Mouse (Mus musculus): ENCODE results near the gene Tex19.1. TPM values are rescaled to one million over a fixed set of nuclear protein-coding genes. Genes with fewer than 3 reads are reported as not detected.
A peak's percentile ranks its signal among the peaks of the same experiment; 100 is the strongest.

Gene Tex19.1
- total and polyA plus RNA-seq, 2 experiments from 2014 or later, result not detected

DNA sequence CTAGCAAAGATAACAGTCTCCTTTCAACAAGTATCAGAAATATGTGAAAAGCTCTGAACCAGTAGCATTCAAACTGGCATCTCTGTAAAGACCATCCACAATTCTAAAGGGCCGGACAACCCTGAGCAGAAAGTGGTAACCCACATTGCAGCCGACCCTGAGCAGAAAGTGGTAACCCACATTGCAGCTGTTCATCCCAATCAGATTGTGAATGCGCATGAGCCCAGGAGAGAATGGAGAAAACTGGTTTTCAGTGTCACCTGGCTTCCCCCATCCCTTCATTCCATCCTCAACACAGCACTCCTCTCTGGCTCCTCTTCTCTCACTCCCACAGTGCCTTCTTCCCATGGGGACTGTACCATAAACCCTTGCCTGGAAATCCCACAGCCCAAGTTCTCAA, 18.5 kb upstream of the Tex19.1 start:
- ATAC-seq (ENCODE audit: insufficient read depth, low read depth) (no peak), DNase-seq (ENCODE audit: low spot score) (no peak)
- H3K27me3 ChIP-seq (ENCODE audit: control insufficient read depth, insufficient read depth, low read length), result no peaks in the 10 kb centered on the region
- H3K27ac ChIP-seq (ENCODE audit: low read depth), result no peak overlapping the region
- no peak overlapping the region for H3K4me2 ChIP-seq (ENCODE audit: low read depth, low read length)
- no peak overlapping the region for H3K9ac ChIP-seq (replicated peaks; ENCODE audit: low read depth, low read length)
- no peaks in the 10 kb centered on the region for H3K9me3 ChIP-seq (replicated peaks; ENCODE audit: control insufficient read depth, low read length)
- 0 out of 2 replicates have a peak, but pooled peaks cover under 1% of the 10 kb centered on the region for H3K4me1 ChIP-seq (ENCODE audit: control insufficient read depth, insufficient read depth)
- WGBS, result 80% methylated on average over 3 of the region's 3 CpGs
- TF ChIP-seq CTCF (IDR thresholded peaks at IDR 0.05; ENCODE audit: low read depth), result no peak
- TF ChIP-seq EP300 (IDR thresholded peaks at IDR 0.05; ENCODE audit: low read depth), result no peak
- H3K4me3 ChIP-seq (ENCODE audit: low read depth, low read length), result no peak overlapping the region
- no peaks in the 10 kb centered on the region for H3K36me3 ChIP-seq (replicated peaks; ENCODE audit: control insufficient read depth, insufficient read depth, low read length)

DNA sequence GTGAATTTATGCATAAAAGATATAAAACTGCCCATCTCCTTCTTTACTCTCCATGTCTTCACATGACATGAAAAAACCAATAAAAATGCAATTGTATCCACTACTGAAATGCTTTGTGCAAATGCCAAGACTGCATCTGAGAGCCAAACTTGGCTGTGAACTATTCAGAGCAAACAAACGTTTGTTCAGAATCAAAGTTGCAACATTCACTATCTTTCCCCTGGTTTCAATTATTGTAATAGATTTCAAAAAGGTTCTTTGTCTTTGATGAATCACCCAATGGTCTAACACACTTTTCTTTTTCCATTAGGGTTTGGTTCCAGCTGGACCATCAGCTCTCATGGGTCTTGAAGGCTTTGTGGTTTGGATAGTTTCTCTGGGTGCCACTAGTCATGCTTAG, 16.3 kb upstream of the Tex19.1 start:
- no peak for TF ChIP-seq CTCF (IDR thresholded peaks at IDR 0.05; ENCODE audit: low read depth)
- no peak for TF ChIP-seq EP300 (IDR thresholded peaks at IDR 0.05; ENCODE audit: low read depth)
- Histone ChIP-seq H3K9ac (replicated peaks; ENCODE audit: low read depth, low read length) (no peak overlapping the region), H3K4me3 (ENCODE audit: low read depth, low read length) (no peak overlapping the region)

DNA sequence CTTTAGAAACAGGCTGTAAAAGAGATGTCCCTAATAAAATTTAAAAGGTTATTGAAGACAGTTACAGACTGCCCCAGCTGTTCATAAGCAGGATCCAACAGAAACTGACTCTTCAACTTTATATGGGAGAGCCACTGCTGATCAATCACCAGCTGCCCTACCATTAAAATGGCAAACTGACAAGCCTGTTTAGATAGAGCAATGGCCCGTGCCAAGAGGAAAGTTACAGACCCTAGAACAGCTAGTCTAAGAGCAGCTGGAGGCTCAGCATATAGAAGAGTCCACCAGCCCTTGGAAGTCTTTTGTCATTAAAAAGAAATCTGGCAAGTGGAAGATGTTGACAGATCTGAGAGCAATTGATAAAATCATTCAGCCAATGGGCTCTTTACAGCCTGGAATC, 11.3 kb upstream of the Tex19.1 start:
- Histone ChIP-seq H3K36me3 (replicated peaks; ENCODE audit: control insufficient read depth, insufficient read depth, low read length) (no peaks in the 10 kb centered on the region), H3K27ac (ENCODE audit: low read depth) (no peak overlapping the region), H3K4me2 (ENCODE audit: low read depth, low read length) (no peak overlapping the region), H3K9me3 (replicated peaks; ENCODE audit: control insufficient read depth, low read length) (no peaks in the 10 kb centered on the region), H3K27me3 (ENCODE audit: control insufficient read depth, insufficient read depth, low read length) (peaks cover 7% of the 10 kb centered on the region; the same call in 1 of the 2 replicates), H3K4me3 (ENCODE audit: low read depth, low read length) (no peak overlapping the region), H3K4me1 (ENCODE audit: control insufficient read depth, insufficient read depth) (no peaks in the 10 kb centered on the region), H3K9ac (replicated peaks; ENCODE audit: low read depth, low read length) (no peak overlapping the region)
- WGBS, result 41% methylated on average over 1 of the region's 1 CpGs
- DNase-seq (ENCODE audit: low spot score) (no peak), ATAC-seq (ENCODE audit: insufficient read depth, low read depth) (no peak)
- TF ChIP-seq EP300 (IDR thresholded peaks at IDR 0.05; ENCODE audit: low read depth), result no peak
- no peak for TF ChIP-seq CTCF (IDR thresholded peaks at IDR 0.05; ENCODE audit: low read depth)

More for the DNA sequence above, 16.3 kb upstream of the Tex19.1 start:
- Histone ChIP-seq H3K4me2 (ENCODE audit: low read depth, low read length) (no peak overlapping the region), H3K27me3 (ENCODE audit: control insufficient read depth, insufficient read depth, low read length) (no peaks in the 10 kb centered on the region), H3K9me3 (replicated peaks; ENCODE audit: control insufficient read depth, low read length) (no peaks in the 10 kb centered on the region), H3K4me1 (ENCODE audit: control insufficient read depth, insufficient read depth) (no peaks in the 10 kb centered on the region), H3K36me3 (replicated peaks; ENCODE audit: control insufficient read depth, insufficient read depth, low read length) (no peaks in the 10 kb centered on the region), H3K27ac (ENCODE audit: low read depth) (no peak overlapping the region)
- ATAC-seq (ENCODE audit: insufficient read depth, low read depth) (no peak), DNase-seq (ENCODE audit: low spot score) (no peak)
- 67% methylated on average over 1 of the region's 1 CpGs for WGBS

DNA sequence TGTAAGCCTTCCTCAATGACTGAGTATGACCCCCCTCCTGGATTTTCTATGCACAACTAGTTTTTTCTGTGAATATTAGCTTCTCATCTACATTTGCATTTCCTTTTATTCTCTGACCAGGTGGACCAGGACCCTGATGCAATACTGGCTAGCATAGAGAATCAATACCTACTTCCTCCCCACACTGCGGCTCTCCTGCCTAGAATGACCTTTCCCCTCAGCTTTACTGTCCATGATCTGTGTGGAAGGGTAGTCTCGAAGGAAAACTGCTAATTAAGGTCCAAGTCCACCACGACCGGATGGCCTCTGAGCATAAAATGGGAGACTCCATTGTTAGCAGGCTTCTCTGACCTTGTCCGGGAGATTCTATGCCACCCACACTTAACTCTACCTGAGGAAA, 8.3 kb upstream of the Tex19.1 start:
- Histone ChIP-seq H3K9ac (replicated peaks; ENCODE audit: low read depth, low read length) (no peak overlapping the region), H3K9me3 (replicated peaks; ENCODE audit: control insufficient read depth, low read length) (no peaks in the 10 kb centered on the region), H3K4me2 (ENCODE audit: low read depth, low read length) (no peak overlapping the region), H3K4me3 (ENCODE audit: low read depth, low read length) (no peak overlapping the region), H3K36me3 (replicated peaks; ENCODE audit: control insufficient read depth, insufficient read depth, low read length) (no peaks in the 10 kb centered on the region), H3K27me3 (ENCODE audit: control insufficient read depth, insufficient read depth, low read length) (peaks cover 7% of the 10 kb centered on the region; the same call in 1 of the 2 replicates), H3K4me1 (ENCODE audit: control insufficient read depth, insufficient read depth) (no peaks in the 10 kb centered on the region), H3K27ac (ENCODE audit: low read depth) (no peak overlapping the region)
- no peak for TF ChIP-seq EP300 (IDR thresholded peaks at IDR 0.05; ENCODE audit: low read depth)
- no peak for TF ChIP-seq CTCF (IDR thresholded peaks at IDR 0.05; ENCODE audit: low read depth)
- DNase-seq (ENCODE audit: low spot score) (no peak), ATAC-seq (ENCODE audit: insufficient read depth, low read depth) (no peak)
- WGBS, result 89% methylated on average over 5 of the region's 5 CpGs

DNA sequence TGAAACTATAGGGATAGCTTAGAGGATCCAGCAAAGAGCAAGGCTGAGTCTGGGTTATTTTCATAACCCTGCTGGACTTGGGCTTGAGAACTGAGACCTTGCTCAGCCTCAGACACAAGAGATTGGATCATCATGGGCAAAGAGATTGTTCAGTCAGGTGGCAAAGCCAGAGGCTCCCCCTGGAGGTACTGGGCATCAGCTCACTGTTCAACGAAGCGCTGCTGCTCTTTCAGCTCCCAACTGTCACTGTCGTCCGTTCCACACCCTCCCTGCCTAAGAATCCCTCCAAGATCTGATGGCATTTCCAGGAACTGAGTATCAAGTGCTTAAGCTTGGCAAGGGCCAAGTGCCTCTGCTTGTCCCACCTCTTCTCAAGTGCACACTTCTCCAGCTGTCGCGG, 7.2 kb upstream of the Tex19.1 start:
- DNase-seq (ENCODE audit: low spot score) (no peak), ATAC-seq (ENCODE audit: insufficient read depth, low read depth) (peak; percentile 27; the same call in 1 of the 2 replicates)
- 34% methylated on average over 6 of the region's 6 CpGs for WGBS
- Histone ChIP-seq H3K27ac (ENCODE audit: low read depth) (no peak overlapping the region), H3K4me1 (ENCODE audit: control insufficient read depth, insufficient read depth) (no peaks in the 10 kb centered on the region), H3K4me3 (ENCODE audit: low read depth, low read length) (no peak overlapping the region), H3K9ac (replicated peaks; ENCODE audit: low read depth, low read length) (no peak overlapping the region), H3K27me3 (ENCODE audit: control insufficient read depth, insufficient read depth, low read length) (peaks cover 7% of the 10 kb centered on the region; the same call in 1 of the 2 replicates), H3K9me3 (replicated peaks; ENCODE audit: control insufficient read depth, low read length) (no peaks in the 10 kb centered on the region), H3K36me3 (replicated peaks; ENCODE audit: control insufficient read depth, insufficient read depth, low read length) (no peaks in the 10 kb centered on the region), H3K4me2 (ENCODE audit: low read depth, low read length) (no peak overlapping the region)
- TF ChIP-seq CTCF (IDR thresholded peaks at IDR 0.05; ENCODE audit: low read depth) (peak; percentile 37; the same call in 1 of the 2 replicates), EP300 (IDR thresholded peaks at IDR 0.05; ENCODE audit: low read depth) (no peak)

DNA sequence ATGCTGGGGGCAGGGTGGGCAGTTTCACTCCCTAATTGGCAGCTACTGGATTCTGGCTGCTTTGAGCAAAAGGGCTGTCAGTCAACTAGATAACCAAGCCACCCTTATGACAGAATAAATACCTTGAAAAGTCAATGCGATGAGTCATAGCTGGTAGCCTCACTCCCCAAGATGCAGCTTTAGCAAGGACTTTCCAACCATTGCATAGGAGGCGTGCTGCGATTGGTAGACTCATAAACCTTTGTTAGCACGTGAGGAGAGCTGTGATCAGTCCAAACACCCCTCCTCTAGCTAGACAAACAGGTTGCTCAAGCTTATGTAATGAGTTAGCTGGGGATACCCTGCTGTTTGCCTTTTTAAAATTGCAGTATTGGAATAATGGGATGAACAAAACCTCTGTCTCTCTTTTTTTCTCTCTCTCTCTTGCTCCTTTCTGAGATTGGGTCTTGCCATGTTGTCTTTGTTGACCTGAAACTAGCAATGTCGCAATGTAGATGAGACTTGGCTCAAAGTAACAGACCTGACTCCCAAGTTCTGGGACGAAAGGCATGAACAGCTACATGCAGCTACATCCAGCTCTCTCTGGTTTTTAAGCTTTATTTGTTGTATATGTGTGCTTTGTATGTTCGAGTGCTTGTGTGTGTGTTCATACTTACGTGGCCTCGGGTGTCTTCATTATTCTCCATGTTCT, 2.5 kb upstream of the Tex19.1 start:
- no peak overlapping the region for H3K4me3 ChIP-seq (ENCODE audit: low read depth, low read length)
- H3K36me3 ChIP-seq (replicated peaks; ENCODE audit: control insufficient read depth, insufficient read depth, low read length), result no peaks in the 10 kb centered on the region
- H3K4me1 ChIP-seq (ENCODE audit: control insufficient read depth, insufficient read depth), result no peaks in the 10 kb centered on the region
- no peak overlapping the region for H3K4me2 ChIP-seq (ENCODE audit: low read depth, low read length)
- H3K27ac ChIP-seq (ENCODE audit: low read depth), result no peak overlapping the region
- no peaks in the 10 kb centered on the region for H3K9me3 ChIP-seq (replicated peaks; ENCODE audit: control insufficient read depth, low read length)
- ATAC-seq (ENCODE audit: insufficient read depth, low read depth) (no peak), DNase-seq (ENCODE audit: low spot score) (no peak)
- peaks cover 6% of the 10 kb centered on the region; the same call in 1 of the 2 replicates for H3K27me3 ChIP-seq (ENCODE audit: control insufficient read depth, insufficient read depth, low read length)
- H3K9ac ChIP-seq (replicated peaks; ENCODE audit: low read depth, low read length), result no peak overlapping the region
- no peak for TF ChIP-seq EP300 (IDR thresholded peaks at IDR 0.05; ENCODE audit: low read depth)
- TF ChIP-seq CTCF (IDR thresholded peaks at IDR 0.05; ENCODE audit: low read depth), result no peak
- 76% methylated on average over 9 of the region's 9 CpGs for WGBS

Measured in heart, postnatal 0 days (tissue).